Mouse (Mus musculus) E14TG2a.4 (cell line): ENCODE results near the gene Fat3.

ENCODE experiments used
- CTCF ChIP-seq: conservative IDR thresholded peaks from 2 replicates; pipeline ENCODE4 v1.5.1; 2014; ENCODE audit warnings: low read length
- NANOG ChIP-seq: IDR thresholded peaks from 2 replicates; pipeline ENCODE4 v1.6.1; 2014; ENCODE audit warnings: borderline replicate concordance, low read length, mixed read lengths
- POU5F1 ChIP-seq: IDR thresholded peaks from 2 replicates; pipeline ENCODE4 v1.6.1; 2014; ENCODE audit warnings: low read length, borderline replicate concordance

GRCm38 (mm10) chr9:16002991-16003390, 498.1 kb downstream of the Fat3 start:
- TF ChIP-seq CTCF (no peak), POU5F1 (no peak), NANOG (no peak)
